Mouse (Mus musculus): ENCODE measurements around the gene D5Ertd579e.

- TF ChIP-seq CTCF (conservative IDR thresholded peaks at IDR 0.05; ENCODE audit: low read length) (no peak), POU5F1 (IDR thresholded peaks at IDR 0.05; ENCODE audit: borderline replicate concordance, low read length) (no peak)
Observed at GRCm38 (mm10) chr5:36685170-36685569, 10.7 kb downstream of the D5Ertd579e start.

All from E14TG2a.4 (cell line).